Mouse (Mus musculus): ENCODE measurements around the gene Tvp23b. TPM values are rescaled to one million over a fixed set of nuclear protein-coding genes. Genes with fewer than 3 reads are reported as not detected.
A peak's percentile ranks its signal among the peaks of the same experiment; 100 is the strongest.

Gene Tvp23b
- 10 to 100 TPM; 29.4 to 29.6 TPM for total RNA-seq (2021)

DNA sequence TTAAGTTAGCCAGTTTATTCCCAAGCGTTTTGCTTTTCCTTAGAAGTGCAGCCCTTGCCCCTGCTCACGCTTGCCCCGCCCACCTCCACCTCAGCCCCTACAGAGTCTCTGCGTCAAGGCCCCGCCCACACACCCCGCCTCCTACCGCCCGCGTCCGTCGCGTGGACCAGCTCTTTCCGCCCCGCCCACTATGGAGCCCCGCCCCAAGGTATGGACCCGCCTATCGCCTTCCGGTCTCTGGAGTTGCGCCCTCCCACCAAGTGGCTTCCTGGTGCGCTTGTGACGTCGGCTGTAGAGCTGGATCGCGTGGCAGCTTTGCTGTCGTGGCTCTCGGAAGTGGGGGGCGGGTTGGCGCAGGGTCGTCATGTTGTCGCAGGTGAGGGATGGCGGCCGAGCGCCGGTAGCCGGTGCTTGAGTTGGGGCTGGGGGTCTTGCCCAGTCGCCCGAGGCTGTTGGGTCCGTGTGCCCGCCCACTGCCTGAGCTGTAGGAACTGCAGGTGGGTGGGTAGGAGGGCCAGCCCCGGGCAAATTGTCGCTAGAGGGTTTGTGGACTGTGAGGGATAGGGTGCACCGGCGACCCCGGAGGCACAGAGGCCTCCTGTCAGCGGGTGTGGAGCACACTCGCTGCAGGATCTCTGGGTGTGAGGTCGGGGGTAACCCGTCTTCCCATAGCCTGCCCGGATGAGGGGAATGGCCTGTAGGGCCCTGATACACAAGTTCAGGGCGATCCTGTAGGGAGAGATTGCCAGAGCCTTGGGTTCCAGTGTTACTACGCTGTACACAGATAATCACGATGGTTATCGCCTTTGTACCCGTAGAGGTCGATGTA lies at the start of gene Tvp23b:
Tvp23b (plus strand) TSS at position 236 of the 829 bp plus-strand sequence.
- intact Hi-C loops (cut with DNase I) = loop anchor here (1.0 kb wide), 1 partner anchor 90 kb away; the partner anchor contains the start of gene Zfp286
- DNase-seq (ENCODE audit: low spot score in 2 of 2) = peak; percentile 95 to 97

DNA sequence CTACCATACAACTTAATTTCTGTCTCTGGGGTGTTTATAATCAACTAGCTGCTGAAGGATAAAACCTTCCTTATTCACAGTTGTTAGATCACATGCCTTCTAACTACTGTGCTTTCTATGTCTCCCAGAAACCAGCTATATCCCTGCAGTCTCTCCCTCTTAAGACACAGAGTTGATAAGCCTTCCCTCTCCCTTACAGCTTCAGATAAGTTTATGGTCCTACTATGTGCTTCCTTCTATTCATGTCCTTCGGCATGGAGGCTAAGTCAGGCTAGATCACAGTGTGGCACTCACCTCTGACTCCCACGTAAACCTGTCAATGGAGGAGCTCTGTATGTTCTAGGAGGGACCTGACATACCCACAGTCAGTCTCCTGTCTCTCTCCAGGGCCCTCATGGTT lies 48.9 kb upstream of the Tvp23b start:
- DNase-seq (ENCODE audit: low spot score in 2 of 2) = no peak
- intact Hi-C loops (cut with DNase I) = no loop called here

DNA sequence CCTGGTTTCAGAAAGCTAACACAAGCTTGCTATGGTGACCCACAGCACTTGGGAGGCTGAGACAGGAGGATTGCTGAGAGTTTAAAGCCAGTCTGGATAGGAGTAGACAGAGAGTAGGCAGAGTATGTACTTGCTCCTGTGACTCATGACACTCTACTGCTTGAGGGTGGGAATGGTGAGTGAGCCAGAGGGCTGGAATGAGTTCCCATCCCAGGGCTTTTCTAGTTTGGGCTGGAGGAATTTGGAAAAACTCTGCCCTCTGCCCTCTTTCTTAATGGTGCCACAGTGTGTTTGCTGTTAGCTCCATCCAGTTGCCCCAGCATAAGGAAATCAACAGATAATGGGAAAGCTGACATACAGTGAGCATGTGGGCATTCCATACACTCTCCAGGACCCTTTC lies 47.3 kb upstream of the Tvp23b start:
- no peak for DNase-seq (ENCODE audit: low spot score in 2 of 2)
- intact Hi-C loops (cut with DNase I) = no loop called here

DNA sequence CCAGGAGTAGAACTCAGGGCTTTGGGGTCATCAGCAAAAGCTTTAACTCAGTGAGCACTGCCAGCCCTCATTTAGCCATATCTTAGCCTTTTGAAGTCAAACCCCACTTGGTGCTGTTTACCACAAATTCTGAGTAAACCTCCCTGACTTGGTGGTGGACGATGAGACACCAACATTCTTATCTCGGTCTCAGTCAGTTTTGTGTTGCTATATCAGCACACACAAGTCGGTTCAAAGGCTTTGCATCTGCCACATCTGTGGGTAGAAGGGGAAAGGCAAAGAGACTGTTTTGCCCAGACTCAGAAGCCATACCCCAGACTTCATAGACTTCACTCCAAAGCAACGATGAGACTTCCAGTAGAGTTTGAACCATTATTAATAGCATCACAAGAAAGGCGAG lies 34.7 kb upstream of the Tvp23b start:
- no peak for DNase-seq (ENCODE audit: low spot score in 2 of 2)
- intact Hi-C loops (cut with DNase I) = no loop called here

DNA sequence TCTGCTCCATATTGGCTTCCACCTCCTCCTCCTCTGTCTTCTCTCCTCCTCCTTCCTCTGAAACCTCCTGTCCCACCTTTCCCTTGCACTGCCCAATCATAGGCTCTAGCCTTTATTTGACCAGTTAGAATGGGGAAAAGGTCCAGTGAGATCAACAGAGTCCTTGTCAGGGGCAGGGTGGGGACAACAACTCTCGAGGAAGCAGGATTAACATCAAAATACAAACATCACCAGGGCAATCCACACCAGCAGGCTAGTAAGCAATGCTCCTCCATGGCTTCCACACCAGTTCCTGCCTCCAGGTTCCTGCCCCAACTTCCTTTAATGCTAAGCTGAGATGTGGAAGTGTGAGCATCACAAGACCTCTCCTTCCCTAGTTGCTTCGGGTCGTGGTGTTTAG lies 33.5 kb upstream of the Tvp23b start:
- DNase-seq (ENCODE audit: low spot score in 2 of 2) = no peak
- intact Hi-C loops (cut with DNase I) = no loop called here

DNA sequence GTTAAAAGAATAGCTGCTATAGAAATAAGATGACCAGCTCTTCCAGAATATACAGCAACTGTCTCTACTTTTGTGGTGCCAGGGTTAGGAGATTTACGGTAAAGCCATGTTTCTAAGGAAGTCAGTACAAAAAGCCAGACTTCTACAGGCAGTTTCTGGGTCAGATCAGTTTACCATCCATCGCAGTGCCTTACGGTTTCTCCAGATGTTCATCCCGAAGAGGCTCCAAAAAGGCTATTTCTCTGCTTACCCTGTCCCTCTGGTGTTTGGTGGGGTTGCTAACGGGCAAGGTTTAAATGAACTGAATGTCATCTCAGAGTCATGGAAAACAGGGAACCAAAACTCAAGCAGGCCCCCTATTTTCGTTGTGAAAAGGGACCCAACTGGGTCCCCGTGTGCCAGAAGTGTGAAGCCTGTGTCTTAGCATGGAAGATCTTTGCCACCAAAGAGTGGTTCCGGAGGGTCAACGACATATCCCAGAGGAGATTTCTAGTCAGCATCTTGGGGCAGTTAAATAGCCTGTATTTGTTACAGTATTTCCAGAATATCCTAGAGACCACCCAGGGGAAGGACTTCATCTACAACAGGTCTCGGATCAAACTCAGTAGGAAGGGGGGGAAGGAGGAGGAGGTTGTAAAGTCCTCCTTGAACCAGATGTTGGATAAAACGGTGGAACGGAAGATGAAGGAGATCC lies 32.1 kb upstream of the Tvp23b start, which contains the start of gene Fbxw10:
Fbxw10 (plus strand) TSS at position 109 of the 694 bp plus-strand sequence.
- intact Hi-C loops (cut with DNase I) = no loop called here
- DNase-seq (ENCODE audit: low spot score in 2 of 2) = peak; percentile 6 to 7

DNA sequence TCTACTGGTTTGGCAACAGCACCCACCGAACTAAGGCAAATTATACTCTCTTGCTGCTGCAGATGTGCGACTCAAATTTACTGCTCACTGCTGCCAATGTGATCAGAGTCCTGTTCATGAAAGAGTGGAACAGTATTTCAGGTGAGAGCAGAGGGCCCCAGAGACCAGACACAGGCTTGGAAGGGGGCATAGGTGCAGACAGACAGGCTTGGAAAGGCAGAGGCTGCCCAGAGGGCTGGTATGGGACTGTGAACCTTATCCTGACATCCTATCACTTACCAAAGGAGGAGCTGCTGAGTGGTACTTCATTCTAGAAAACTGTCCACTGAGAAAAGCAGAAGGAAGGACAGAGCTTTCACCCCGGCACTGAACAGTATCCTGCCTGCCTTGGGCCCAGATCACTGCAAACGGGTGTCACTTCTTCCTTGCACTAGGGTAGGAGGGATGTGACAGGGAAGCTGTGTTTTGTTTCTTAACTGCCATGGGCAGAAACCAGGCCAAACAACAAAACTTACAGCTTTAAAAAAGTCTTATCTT lies 31.5 kb upstream of the Tvp23b start:
- DNase-seq (ENCODE audit: low spot score in 2 of 2) = no peak
- intact Hi-C loops (cut with DNase I) = no loop called here

DNA sequence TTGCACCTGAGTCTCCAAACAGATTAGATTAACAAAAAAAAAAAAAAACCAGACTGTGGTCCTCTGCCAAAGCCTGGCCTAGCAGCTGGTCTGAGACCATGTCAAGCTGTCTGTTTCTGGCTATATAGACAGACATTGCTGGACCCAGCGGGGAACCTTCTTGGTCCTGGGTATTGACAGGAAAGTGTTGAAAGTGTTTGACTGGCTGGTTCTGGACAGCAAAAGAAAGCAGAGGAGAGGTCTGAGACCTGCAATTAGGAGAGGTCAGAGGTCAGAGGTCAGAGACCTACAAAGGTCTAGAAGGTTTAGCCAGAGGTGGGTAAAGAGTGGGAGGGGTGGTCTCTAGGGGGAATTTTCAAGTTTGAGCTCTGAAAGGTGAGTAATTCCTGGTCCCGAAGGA lies 31.0 kb upstream of the Tvp23b start:
- intact Hi-C loops (cut with DNase I) = no loop called here
- DNase-seq (ENCODE audit: low spot score in 2 of 2) = no peak

DNA sequence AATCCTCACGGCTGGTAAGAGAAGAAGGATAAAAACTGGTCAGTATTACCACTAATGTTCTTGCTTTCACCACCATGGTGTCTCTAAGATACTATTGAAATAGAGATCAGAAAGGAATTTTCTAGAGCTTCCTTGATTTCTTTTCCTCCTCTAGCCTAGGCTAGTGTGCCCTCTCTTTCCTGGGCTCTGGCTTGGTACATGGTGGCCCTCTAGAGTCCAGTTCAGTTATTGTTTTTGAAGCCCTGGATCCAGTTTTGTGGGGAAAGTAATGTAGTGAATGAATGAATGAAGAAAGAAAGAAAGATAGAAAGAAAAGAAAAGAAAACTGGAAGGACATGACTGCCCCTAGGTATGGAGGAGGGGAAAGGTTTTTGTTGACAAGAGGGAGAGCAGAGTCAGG lies 28.1 kb upstream of the Tvp23b start:
- no peak for DNase-seq (ENCODE audit: low spot score in 2 of 2)
- intact Hi-C loops (cut with DNase I) = loop anchor here (2.0 kb wide), 1 partner anchor 94 kb away; no protein-coding TSS in a partner anchor

DNA sequence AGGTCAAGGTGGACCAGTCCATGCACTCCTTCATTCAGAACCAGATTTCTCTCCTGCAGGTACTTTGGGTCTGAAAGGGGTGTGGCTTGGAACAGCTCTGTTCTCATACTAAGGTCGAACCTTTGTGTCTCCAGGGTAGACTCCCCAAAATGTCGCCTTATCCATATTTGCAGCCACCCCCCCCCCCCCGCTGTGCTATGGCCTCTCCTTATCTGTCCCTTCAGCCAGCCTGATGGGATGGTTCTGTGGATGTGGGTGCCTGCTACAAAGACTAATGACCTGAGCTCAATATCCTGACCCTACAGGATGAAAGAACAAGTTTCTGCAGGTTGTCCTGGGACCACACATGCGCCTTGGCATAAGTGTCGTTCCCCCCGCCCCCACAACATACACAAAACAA lies 25.9 kb upstream of the Tvp23b start:
- intact Hi-C loops (cut with DNase I) = no loop called here
- no peak for DNase-seq (ENCODE audit: low spot score in 2 of 2)

DNA sequence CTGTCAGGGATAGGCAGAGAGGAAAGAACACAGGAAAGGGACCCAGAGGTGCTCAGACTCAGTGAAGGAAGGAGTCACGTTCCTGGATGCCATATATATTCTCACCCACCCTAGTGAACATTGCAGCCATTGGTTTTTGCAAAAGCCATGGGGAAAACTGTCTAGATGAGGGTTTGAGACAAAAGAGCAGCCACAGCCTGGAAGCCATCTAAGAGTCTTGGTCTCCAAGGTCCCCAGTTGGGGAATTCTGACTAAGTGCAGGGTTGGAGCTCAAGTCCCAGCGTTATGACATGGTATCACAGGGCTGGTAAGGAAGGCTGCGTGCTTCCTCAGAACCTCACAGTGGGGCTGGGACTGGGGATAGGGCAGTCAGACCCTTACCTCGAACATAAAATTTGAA lies 13.7 kb upstream of the Tvp23b start:
- intact Hi-C loops (cut with DNase I) = no loop called here
- DNase-seq (ENCODE audit: low spot score in 2 of 2) = no peak

DNA sequence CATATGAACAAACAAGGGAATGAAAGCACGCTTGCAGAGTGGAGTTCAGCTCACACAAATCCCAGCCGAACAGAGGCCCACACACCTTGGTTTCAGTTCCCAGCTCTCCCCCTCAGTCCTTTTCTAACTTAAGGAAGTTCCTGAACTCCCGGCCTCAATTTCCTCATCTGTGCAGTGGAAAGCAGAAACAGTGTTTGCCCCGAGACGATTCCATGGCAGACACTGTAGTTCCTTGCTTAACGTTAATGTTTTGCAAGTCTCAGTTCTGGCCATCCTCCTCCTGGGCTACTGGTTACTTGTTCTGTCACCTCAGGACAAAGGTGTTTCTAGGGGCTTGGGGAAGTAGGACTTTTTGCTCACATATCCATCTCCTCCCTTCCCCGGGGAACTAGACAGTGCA lies 12.6 kb upstream of the Tvp23b start:
- intact Hi-C loops (cut with DNase I) = no loop called here
- no peak for DNase-seq (ENCODE audit: low spot score in 2 of 2)

DNA sequence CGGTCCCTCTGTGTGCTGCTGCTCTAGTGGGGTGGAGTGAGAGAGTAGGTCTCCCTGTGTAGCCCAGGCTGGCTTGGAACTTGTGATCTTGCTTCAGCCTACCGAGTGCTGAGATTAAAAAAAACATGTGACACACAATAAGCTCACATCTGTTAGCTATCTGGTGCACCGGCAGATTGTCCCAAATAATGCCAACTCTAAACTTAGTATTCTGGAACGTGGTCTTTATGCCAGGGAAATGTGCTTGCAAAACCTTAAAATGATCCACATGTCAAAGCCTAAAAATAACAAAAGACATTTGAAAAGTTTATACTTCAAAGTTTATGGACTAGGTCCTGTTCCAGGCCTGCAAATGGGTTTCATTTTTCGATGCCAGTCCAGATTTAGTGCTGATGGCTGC lies 10.1 kb upstream of the Tvp23b start:
- no peak for DNase-seq (ENCODE audit: low spot score in 2 of 2)
- intact Hi-C loops (cut with DNase I) = no loop called here

DNA sequence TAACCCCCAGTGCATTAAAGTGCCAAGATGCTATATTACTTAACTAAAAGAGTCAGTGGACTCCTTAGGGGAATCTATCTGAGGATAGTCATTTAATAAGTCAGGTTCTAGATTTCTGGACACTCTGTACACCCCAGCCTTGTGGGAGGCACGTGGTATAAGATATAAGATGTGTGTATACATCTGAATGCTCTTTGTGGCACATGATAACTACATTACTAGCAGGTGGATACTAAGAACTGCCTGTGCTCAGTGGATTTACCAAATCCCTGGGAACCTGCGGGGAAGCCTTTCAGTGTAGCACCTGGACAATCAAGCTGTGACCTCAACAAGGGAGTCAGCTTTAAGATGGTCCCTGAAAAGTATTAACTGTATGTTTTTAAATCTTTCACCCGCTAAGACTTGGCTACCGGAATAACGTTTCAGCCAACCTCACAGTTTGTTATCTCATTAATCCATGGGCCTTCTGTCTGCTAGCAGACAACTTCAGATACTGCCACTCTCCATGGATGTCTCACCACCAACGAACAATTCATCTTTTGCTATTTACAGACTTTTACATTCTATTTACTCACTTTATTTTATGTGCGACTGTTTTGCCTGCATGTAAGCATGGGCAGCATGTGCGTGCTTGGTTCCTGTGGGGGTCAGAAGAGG lies 9.4 kb upstream of the Tvp23b start:
- DNase-seq (ENCODE audit: low spot score in 2 of 2) = no peak
- intact Hi-C loops (cut with DNase I) = no loop called here

DNA sequence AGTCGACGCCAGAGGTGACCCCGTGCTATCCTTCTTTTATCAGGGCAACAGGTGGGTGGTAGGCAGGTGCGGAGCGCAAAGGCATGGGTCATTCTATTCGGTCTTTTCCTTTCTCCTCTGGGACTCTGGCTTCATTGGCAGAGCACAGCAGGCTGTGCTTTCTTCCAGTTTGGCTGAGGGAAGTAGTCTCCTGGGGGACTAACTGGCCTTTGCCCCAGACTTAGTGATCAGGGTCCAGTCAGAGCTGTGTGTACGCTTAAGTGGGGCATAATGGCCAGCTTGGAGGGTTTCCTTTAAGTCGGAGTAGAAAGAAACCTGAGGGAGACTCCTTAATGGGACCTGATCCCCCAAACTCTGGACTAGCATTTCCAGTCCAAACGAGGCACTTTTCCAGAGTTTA lies 5.8 kb upstream of the Tvp23b start:
- intact Hi-C loops (cut with DNase I) = no loop called here
- DNase-seq (ENCODE audit: low spot score in 2 of 2) = no peak

DNA sequence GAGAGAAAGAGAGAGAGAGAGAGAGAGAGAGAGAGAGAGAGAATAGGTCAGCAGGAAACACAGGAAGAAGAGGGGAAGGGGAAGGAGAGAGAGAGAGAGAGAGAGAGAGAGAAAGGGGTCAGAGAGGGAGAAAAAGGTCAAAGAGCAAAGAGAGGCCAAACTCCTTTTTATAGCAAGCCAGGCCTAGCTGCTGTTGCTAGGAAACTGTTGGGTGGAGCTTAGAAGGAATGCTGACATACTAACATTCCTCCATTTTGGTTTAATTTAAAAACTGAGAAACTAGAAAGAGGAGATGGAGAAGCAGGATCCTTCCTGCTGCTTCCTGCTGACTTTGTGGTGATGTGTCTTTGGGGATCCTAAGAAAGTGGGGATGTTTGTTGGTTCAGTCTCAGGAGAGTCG lies 3.6 kb upstream of the Tvp23b start:
- intact Hi-C loops (cut with DNase I) = no loop called here

DNA sequence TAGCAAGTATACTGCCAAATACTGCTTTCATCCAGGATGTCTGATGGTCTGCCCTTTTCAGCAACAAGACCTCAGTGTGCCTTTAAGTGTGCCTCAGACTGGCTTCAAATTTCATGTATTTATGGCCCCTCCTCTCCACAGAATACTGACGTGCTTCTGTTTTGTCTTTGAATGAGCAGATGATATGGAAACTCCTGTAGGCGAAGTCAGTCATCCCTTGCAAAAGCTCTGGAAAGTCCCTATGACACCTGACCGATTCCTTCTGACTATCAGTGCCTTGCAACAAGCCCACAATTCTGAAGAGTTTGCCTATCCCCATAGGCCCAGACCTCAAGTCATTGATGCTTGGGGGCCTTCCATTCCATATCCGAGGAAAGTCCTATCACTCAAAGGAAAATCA lies 2.8 kb upstream of the Tvp23b start:
- no peak for DNase-seq (ENCODE audit: low spot score in 2 of 2)
- intact Hi-C loops (cut with DNase I) = no loop called here

More for the DNA sequence above, 3.6 kb upstream of the Tvp23b start:
- DNase-seq (ENCODE audit: low spot score in 2 of 2) = no peak

DNA sequence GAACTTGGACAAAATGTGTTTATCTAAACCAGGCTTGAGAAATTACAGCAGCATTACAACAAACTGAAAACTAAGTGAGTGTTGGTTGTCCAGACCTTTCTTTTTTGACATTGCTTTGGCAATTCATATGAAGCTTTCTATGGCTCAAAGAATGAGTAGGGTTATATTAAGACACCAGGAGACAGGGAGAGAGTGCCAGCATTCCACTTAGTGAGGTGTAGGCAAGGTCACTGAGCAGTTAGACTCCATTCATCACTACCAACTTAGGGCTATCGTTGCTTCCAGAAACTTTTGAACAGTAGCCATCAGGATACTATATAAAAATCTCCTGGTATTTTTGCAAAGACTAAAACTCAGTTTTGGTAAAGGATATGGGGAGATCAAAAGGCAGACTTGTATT lies 1.9 kb upstream of the Tvp23b start:
- no peak for DNase-seq (ENCODE audit: low spot score in 2 of 2)
- intact Hi-C loops (cut with DNase I) = no loop called here

DNA sequence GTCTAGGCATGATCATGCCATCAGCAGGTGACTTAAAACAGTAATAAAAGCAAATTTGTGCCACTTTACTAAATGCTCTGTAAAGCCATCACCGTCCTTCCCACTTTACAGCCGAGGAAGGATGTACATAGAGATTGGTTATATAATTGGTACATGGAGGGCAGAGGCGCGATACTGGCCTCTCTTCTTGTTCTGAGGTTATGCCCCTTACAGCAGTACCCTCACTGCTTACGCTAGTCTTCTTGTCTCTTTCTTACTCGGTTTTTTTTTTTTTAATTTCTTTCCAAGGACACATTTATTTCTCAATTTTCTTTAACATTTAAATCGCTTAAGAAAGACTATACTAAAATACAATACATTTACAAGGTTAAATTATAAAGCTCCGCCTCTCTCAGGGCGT lies 527 bp upstream of the Tvp23b start:
- no peak for DNase-seq (ENCODE audit: low spot score in 2 of 2)
- intact Hi-C loops (cut with DNase I) = loop anchor here (1.0 kb wide), 1 partner anchor 89 kb away; the partner anchor contains the start of gene Zfp286

DNA sequence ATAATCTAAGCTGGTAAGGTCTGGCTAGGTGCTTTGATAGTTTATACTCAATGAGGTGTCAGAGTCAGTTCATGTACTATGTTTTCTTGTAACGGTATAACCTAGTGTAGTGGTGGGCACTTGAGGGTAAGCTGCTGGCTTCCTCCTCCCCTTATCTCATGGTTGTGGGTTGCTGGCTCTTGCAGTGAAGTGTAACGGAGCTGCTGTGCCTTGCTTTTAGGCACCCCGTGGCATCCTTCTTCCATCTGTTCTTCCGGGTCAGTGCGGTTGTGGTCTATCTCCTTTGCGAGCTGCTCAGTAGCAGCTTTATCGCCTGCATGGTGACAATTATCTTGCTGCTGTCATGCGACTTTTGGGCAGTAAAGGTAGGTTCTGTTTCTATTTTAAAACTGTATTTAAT lies 4.2 kb downstream of the Tvp23b start:
- intact Hi-C loops (cut with DNase I) = no loop called here

More for the DNA sequence above, 4.2 kb downstream of the Tvp23b start:
- no peak for DNase-seq (ENCODE audit: low spot score in 2 of 2)
